Comparison of ENCODE assay signal across 8 mouse cellular contexts in the genomic region with DNA sequence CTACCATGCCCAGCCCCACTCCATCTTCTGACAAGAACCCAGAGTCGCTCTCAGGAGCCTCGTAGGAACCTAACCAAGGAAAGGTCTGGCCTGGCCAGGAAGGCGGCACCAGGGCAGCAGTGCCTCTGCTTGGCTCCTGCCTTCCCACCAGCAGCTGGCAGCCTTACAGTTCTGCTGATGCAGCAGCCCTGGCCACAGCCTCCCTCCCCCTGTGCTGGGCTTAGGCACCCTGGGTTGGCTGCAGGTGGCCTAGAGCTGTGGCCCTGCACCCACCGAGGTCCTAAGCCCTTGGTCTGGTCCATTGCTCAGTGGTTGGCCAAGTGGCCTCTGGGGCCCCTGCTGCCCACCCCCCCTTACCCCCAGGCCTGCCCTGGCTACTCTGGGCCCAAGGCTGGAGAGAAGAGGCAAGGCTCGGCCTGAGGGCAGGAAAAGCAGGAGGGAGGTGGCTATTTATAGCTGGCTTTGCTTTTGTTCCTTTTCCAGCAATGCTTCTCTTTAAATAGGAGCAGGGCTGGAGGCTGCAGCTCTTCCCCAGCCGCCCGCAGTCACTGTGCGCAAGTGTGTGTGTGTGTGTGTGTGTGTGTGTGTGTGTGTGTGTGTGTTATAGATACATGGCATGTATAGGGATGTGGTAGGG. TPM values are rescaled to one million over a fixed set of nuclear protein-coding genes. Genes with fewer than 3 reads are reported as not detected.
DNase-seq lines count a peak whose midpoint lies in the region; ATAC-seq lines count a peak whose summit lies in the region.

No protein-coding gene starts in this region.

- ATAC-seq in megakaryocyte, adult 5-6 weeks (ENCODE audit: poor library complexity, severe bottlenecking), result no peak
- ATAC-seq in heart, embryonic 13.5 days (ENCODE audit: extremely low read depth, insufficient number of reproducible peaks, low FRiP score, low TSS enrichment), result peak; percentile 7; the same call in 1 of the 2 replicates
- ATAC-seq in inflammation-experienced regulatory T-cells, adult 6 months, result no peak

- peak overlapping the region; percentile 52 for H3K4me2 ChIP-seq in heart, embryonic 13.5 days

- H3K4me3 ChIP-seq in megakaryocyte, embryonic 14.5 days (replicated peaks), result peak overlapping the region; percentile 56
- 0 out of 2 replicates have a peak overlapping the region, but pooled peaks have one; percentile 8 for H3K4me3 ChIP-seq in heart, embryonic 13.5 days

- H3K9ac ChIP-seq in heart, embryonic 13.5 days, result peak overlapping the region; percentile 75

- peaks cover 41% of the 10 kb centered on the region for H3K27me3 ChIP-seq in megakaryocyte, embryonic 14.5 days (replicated peaks)
- H3K27me3 ChIP-seq in heart, embryonic 13.5 days (replicated peaks), result peaks cover 23% of the 10 kb centered on the region

- H3K4me1 ChIP-seq in megakaryocyte, embryonic 14.5 days, result peaks cover 45% of the 10 kb centered on the region
- H3K4me1 ChIP-seq in heart, embryonic 13.5 days, result peaks cover 84% of the 10 kb centered on the region

- 34% methylated on average over 8 of the region's 8 CpGs for WGBS in heart, embryonic 13.5 days

- DNase-seq in cerebellum, postnatal 36 days, result peak; percentile 54 to 58
- peak; percentile 69 to 91 for DNase-seq in kidney, postnatal 25 days
- DNase-seq in right cerebral cortex, postnatal 14 days, result peak; percentile 57
- no peak for DNase-seq in layer of hippocampus, postnatal 14 days (ENCODE audit: low spot score in 2 of 2)

- peak overlapping the region; percentile 99 for H3K27ac ChIP-seq in heart, embryonic 13.5 days (replicated peaks)

- no peaks in the 10 kb centered on the region for H3K36me3 ChIP-seq in megakaryocyte, embryonic 14.5 days (replicated peaks; ENCODE audit: low read length)
- H3K36me3 ChIP-seq in heart, embryonic 13.5 days, result no peaks in the 10 kb centered on the region

- 0 out of 2 replicates have a peak, but pooled peaks cover 3% of the 10 kb centered on the region for H3K9me3 ChIP-seq in megakaryocyte, embryonic 14.5 days
- no peaks in the 10 kb centered on the region for H3K9me3 ChIP-seq in heart, embryonic 13.5 days

RNA-seq across cellular contexts. Expression of a gene that starts 18.6 kb away (rescaled TPM):
- polyA plus RNA-seq in megakaryocyte, embryonic 14.5 days (2012; ENCODE audit: insufficient read depth, low replicate concordance), result 0.29 TPM in 1 of 2 replicates, not detected in the other
- 1.2 and 1.3 TPM in 2 replicates for total RNA-seq in megakaryocyte, adult 5-6 weeks (2015)
- 0.08 and 0.81 TPM in 2 replicates for total RNA-seq in megakaryocyte, adult 5-6 weeks (2017)
- polyA plus RNA-seq in heart, embryonic 13.5 days (2015; fragmentation: Nextera tagmentation; extraction: Ambion mirVana), result 10.2 and 12.4 TPM in 2 replicates
- polyA plus RNA-seq in inflammation-experienced regulatory T-cells, adult 6 months (2017; shearing (Covaris generic)), result 1 to 10 TPM; 1.3 to 2.5 (median 2.2) TPM
- total RNA-seq in layer of hippocampus, postnatal 14 days (2021), result 10 to 100 TPM; 82.1 to 83.1 TPM

RNA-seq across cellular contexts. Expression of a gene that starts 21.1 kb away (rescaled TPM):
- 19.5 and 24.9 TPM in 2 replicates for polyA plus RNA-seq in megakaryocyte, embryonic 14.5 days (2012; ENCODE audit: insufficient read depth, low replicate concordance)
- total RNA-seq in megakaryocyte, adult 5-6 weeks (2015), result 0.52 and 1.3 TPM in 2 replicates
- total RNA-seq in megakaryocyte, adult 5-6 weeks (2017), result 1.8 and 2.0 TPM in 2 replicates
- polyA plus RNA-seq in heart, embryonic 13.5 days (2015; fragmentation: Nextera tagmentation; extraction: Ambion mirVana), result 19.3 and 21.3 TPM in 2 replicates
- 10 to 100 TPM in 2 of 3 experiments, 1 to 10 TPM in 1; 4.0 to 15.3 (median 11.7) TPM for polyA plus RNA-seq in inflammation-experienced regulatory T-cells, adult 6 months (2017; shearing (Covaris generic))
- 10 to 100 TPM; 21.7 to 24.4 TPM for total RNA-seq in layer of hippocampus, postnatal 14 days (2021)

RNA-seq across cellular contexts. Expression of a gene that starts 33.5 kb away (rescaled TPM):
- 1.1 and 4.0 TPM in 2 replicates for polyA plus RNA-seq in megakaryocyte, embryonic 14.5 days (2012; ENCODE audit: insufficient read depth, low replicate concordance)
- total RNA-seq in megakaryocyte, adult 5-6 weeks (2015), result 11.5 and 17.2 TPM in 2 replicates
- 7.8 and 11.0 TPM in 2 replicates for total RNA-seq in megakaryocyte, adult 5-6 weeks (2017)
- polyA plus RNA-seq in heart, embryonic 13.5 days (2015; fragmentation: Nextera tagmentation; extraction: Ambion mirVana), result 15.2 and 16.4 TPM in 2 replicates
- 10 to 100 TPM; 27.9 to 36.4 (median 32.7) TPM for polyA plus RNA-seq in inflammation-experienced regulatory T-cells, adult 6 months (2017; shearing (Covaris generic))
- 10 to 100 TPM; 14.8 to 15.2 TPM for total RNA-seq in layer of hippocampus, postnatal 14 days (2021)

RNA-seq across cellular contexts. Expression of a gene that starts 42.8 kb away (rescaled TPM):
- polyA plus RNA-seq in megakaryocyte, embryonic 14.5 days (2012; ENCODE audit: insufficient read depth, low replicate concordance), result 0.41 TPM in 1 of 2 replicates, not detected in the other
- total RNA-seq in megakaryocyte, adult 5-6 weeks (2015), result 0.14 TPM in 1 of 2 replicates, not detected in the other
- total RNA-seq in megakaryocyte, adult 5-6 weeks (2017), result 0.04 and 0.07 TPM in 2 replicates
- 9.4 and 9.5 TPM in 2 replicates for polyA plus RNA-seq in heart, embryonic 13.5 days (2015; fragmentation: Nextera tagmentation; extraction: Ambion mirVana)
- polyA plus RNA-seq in inflammation-experienced regulatory T-cells, adult 6 months (2017; shearing (Covaris generic)), result under 1 TPM; 0.21 to 0.50 (median 0.38) TPM
- total RNA-seq in layer of hippocampus, postnatal 14 days (2021), result 1 to 10 TPM; 3.3 to 4.5 TPM

Comparison
In these comparisons a context has a peak if more than half of its experiments do, and no peak if none do; other contexts are left out.
1. DNase-seq: peak in cerebellum, postnatal 36 days (2 of 2), kidney, postnatal 25 days (2 of 2) and right cerebral cortex, postnatal 14 days (single experiment); none in layer of hippocampus, postnatal 14 days (0 of 2).